Mouse (Mus musculus) brain, embryonic 14.5 days (tissue): ENCODE data around the gene Slc6a19.

Source experiments
- CTCF ChIP-seq: fragments of 200-500 bp; IDR thresholded peaks from 2 replicates; pipeline ENCODE4 v1.5.1; 2012; ENCODE audit warnings: inconsistent platforms, mild to moderate bottlenecking, moderate library complexity, borderline replicate concordance; ENCODE audit not compliant: insufficient read depth, insufficient read length; ENCODE audit errors: extremely low read depth
- POLR2A ChIP-seq: fragments of 200-500 bp; IDR thresholded peaks from 2 replicates; pipeline ENCODE4 v1.6.1; 2012; ENCODE audit warnings: mild to moderate bottlenecking, inconsistent platforms, borderline replicate concordance; ENCODE audit not compliant: poor library complexity, insufficient read depth, insufficient read length, severe bottlenecking; ENCODE audit errors: extremely low read depth

- TF ChIP-seq POLR2A (no peak), CTCF (no peak)
Measured at GRCm38 (mm10) chr13:73680394-73680793, 24.3 kb downstream of the Slc6a19 start.
